Mouse (Mus musculus) gastrocnemius, postnatal 4 days (tissue): ENCODE results near the gene Cdk17. TPM values are rescaled to one million over a fixed set of nuclear protein-coding genes. Genes with fewer than 3 reads are reported as not detected.

Experiments
- DNase-seq, 2 experiments: peaks; one replicate each; pipeline ENCODE4 v3.0.0; 2021 to 2022; ENCODE audit warnings: low spot score in 2 of 2, mixed read lengths in 2 of 2
- total RNA-seq, 2 experiments: library from RNA; stranded (reverse); gene quantifications; 2 replicates each; pipeline ENCODE4 v1.2.3; 2021

Gene Cdk17
- total RNA-seq, 2 experiments from 2014 or later, result 29.5 to 30.3 TPM

GRCm38 (mm10) chr10:93225751-93226150, 65.1 kb downstream of the Cdk17 start:
- no peak for DNase-seq

- no peak for DNase-seq
Measured at GRCm38 (mm10) chr10:93227921-93228320, 67.2 kb downstream of the Cdk17 start.

GRCm38 (mm10) chr10:93228401-93229007, 67.8 kb downstream of the Cdk17 start:
- DNase-seq, result no peak

GRCm38 (mm10) chr10:93231490-93231889, 70.8 kb downstream of the Cdk17 start:
- no peak for DNase-seq

GRCm38 (mm10) chr10:93231893-93232292, 71.2 kb downstream of the Cdk17 start:
- no peak for DNase-seq

GRCm38 (mm10) chr10:93233665-93234194, 73.1 kb downstream of the Cdk17 start:
- DNase-seq, result no peak

GRCm38 (mm10) chr10:93234692-93235091, 74.0 kb downstream of the Cdk17 start:
- no peak for DNase-seq

GRCm38 (mm10) chr10:93239201-93239806, 78.6 kb downstream of the Cdk17 start:
- DNase-seq, result no peak

- DNase-seq, result no peak
Measured at GRCm38 (mm10) chr10:93242208-93242607, 81.5 kb downstream of the Cdk17 start.

GRCm38 (mm10) chr10:93242861-93243260, 82.2 kb downstream of the Cdk17 start:
- no peak for DNase-seq

- no peak for DNase-seq
Measured at GRCm38 (mm10) chr10:93244209-93244705, 83.6 kb downstream of the Cdk17 start.

GRCm38 (mm10) chr10:93246185-93246920, 85.7 kb downstream of the Cdk17 start:
- DNase-seq, result no peak

GRCm38 (mm10) chr10:93247422-93247821, 86.7 kb downstream of the Cdk17 start:
- DNase-seq, result no peak

GRCm38 (mm10) chr10:93247902-93248301, 87.2 kb downstream of the Cdk17 start:
- DNase-seq, result no peak

- DNase-seq, result no peak
Measured at GRCm38 (mm10) chr10:93248416-93248815, 87.7 kb downstream of the Cdk17 start.

- DNase-seq, result no peak
Measured at GRCm38 (mm10) chr10:93249901-93250300, 89.2 kb downstream of the Cdk17 start.

GRCm38 (mm10) chr10:93250436-93251317, 90.0 kb downstream of the Cdk17 start:
- DNase-seq, result no peak

- no peak for DNase-seq
Measured at GRCm38 (mm10) chr10:93251426-93251825, 90.8 kb downstream of the Cdk17 start.

- no peak for DNase-seq
Measured at GRCm38 (mm10) chr10:93252661-93253060, 92.0 kb downstream of the Cdk17 start.

- peak in 1 of 2 experiments; percentile 7 for DNase-seq
Measured at GRCm38 (mm10) chr10:93253156-93253555, 92.5 kb downstream of the Cdk17 start.

GRCm38 (mm10) chr10:93255294-93255693, 94.6 kb downstream of the Cdk17 start:
- DNase-seq, result no peak
